Mouse (Mus musculus) thymus, postnatal 0 days (tissue): ENCODE results near the gene Cmc1. TPM values are rescaled to one million over a fixed set of nuclear protein-coding genes. Genes with fewer than 3 reads are reported as not detected.
"Not testable (repeated sequence)": the region's sequence is repeated elsewhere in the genome, so short reads cannot be mapped to it uniquely, and the experiment has no call there.

Experiments used
- DNase-seq: peaks from one replicate; pipeline ENCODE4 v3.0.0-alpha.2; 2015; ENCODE audit warnings: low spot score
- polyA plus RNA-seq: library from polyadenylated mRNA; unstranded; fragments of >200 nt; fragmentation: Nextera tagmentation; extraction: Ambion mirVana; gene quantifications from 2 replicates; pipeline ENCODE4 v1.2.1, GENCODE M21; 2015

Gene Cmc1
- polyA plus RNA-seq, 1 experiment from 2014 or later = 99.1 TPM

DNA sequence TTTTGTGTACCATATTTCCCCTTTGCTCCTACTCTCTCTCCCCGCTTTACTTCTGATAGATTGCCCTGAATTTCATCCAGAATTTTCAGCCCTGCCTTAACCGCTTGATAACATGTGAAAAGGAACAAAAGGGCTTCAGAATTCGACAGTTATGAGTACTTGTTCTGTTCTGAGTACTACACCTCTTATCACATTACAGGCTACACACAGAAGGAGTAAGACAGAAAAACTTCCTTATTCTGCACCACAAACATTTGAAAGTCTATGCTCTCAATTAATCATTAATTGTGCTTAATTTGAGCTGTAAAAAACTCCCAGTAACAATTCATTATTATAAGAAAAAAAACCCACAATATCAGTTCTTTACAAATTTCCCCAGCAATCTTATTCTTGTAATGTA, 9.6 kb downstream of the Cmc1 start:
- not testable (repeated sequence) for DNase-seq

DNA sequence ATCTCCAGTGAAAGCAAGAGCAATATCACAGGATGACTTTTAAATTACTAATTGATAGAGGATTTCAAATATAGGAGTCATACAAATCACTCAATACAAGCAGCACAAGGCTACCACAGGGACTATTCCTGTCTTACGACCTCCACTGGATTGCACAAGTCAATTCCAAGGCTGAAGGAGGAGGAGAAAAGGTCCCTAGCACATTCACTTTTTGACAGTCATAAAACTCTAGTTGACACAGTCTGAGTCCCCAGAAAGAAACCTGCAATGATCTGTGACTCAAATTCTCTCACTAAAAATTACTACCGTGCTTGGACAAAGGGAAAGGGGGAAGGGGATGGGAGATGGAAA, 39.6 kb downstream of the Cmc1 start:
- no peak for DNase-seq

DNA sequence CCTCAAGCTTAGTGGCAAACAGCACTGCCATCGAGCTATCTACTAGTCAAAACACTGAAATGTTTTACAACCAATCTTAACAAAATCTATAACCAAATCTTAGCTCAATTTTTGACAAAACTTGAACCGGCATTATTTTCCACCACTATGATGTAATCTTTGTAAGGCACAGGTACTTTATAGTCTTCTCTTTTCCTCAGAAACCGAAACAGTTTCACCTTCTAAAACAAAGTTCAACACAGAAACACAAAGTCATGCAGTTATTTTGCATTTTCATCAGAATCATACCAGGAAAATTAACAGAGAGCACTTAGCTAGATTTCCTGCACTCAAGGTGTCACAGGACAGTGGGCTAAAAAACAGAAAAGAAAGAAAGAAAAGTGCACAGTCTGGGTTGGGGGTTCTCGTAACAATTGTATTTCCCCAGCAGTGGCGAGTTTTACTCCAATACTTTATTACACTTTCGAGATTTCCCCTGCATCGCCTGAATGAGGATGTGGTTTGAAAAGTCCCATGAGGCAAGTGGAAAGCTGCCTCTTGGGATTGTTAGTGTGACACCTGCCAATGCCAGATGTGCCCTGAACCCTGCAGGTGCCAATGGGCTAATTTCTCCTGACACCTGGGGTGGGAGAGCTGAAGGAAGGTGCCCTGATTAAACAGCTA, 40.1 kb downstream of the Cmc1 start:
- DNase-seq = peak; percentile 19

DNA sequence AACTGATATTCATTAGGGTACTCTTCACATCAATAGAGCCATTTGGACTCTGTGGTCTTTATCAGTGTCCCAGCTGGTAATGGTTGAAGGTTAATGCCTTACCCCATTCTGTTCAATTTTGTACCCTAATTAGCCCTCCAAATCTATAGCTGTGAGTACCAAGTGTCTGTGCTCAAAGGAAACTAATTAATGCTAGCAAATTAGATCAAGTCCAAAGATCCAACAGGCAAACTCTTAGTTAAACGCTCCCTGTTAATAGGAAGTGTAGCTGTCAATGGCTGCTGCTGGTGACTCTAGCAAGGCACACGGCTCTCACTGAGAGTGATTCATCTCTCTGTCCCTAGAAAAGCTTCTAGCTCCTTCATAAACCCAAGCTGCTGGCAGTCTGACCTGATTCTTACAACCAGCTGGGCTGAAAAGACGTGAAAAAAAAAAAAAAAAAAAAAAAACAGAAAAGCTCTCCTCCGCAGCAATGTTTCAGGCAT, 41.4 kb downstream of the Cmc1 start:
- DNase-seq = no peak

DNA sequence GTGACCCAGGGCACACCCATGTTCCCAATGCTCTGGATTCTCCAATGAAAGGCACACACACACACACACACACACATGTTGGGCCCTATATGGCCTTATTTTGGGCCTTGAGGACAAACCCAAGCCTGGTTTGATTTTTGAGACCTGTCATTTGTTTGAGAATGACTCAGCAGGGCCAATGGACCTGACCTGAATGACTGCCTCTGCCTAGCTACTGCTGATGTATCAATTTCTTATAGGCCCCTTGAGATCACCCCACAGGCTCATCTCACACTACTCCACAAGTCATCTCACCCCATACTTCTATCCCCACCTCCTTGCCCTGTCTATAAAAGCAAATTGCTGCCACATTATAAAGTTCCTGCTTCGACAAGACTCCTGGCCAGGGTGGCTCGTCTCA, 48.2 kb downstream of the Cmc1 start:
- DNase-seq = no peak

DNA sequence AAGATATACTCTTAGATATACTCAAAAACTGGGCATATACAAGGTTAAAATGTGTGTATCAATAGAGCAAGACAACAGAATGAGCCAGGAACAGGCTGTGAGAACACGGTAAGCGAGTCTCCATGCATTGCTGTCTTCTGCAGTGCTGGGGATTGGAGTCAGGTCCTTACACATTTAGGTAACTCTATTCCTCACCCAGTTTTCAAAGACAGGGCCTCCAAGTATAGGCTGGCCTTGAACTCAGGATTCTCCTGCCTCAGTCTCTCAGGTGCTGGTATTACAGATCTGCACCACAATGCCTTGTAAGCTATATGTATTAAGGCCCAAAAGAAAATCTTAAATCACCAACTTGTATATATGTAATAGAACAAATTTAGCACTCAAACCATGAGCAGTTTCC, 49.5 kb downstream of the Cmc1 start:
- DNase-seq = no peak

DNA sequence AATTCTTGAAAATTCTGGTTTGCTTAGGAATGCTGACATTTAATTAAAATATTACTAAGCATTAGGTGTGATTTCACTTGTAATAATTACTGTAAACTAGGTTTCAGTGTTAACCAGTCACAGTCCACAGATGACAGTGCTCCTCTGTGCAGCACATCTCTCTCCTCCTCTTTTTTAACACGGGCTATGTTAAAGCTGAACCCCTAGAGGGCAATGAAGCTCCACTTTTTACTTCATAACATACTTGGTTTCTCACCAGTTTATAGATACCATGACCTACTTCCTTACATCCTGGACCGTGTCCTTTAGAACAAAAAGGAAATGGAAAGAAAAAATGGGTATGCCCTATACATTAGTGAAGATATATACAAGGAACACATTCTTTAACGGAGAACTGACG, 50.6 kb downstream of the Cmc1 start:
- peak; percentile 51 for DNase-seq

DNA sequence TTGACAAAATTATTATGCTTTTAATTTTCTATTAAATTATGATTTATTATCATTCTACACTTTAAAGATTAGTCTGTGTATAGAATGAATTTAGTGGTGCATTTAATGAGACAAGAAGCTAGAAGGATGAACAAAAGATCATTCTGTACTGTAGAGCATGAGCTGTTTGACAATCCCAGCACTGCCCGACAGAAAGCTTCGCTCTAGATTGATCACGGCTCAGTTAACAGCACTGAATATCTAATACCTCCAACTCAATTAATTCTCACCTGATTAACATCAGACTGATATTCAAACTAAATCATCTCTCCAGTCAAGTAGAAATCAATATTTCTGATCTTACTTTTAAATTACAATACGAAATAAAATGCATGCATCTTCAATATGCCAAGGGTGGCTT, 66.1 kb downstream of the Cmc1 start:
- DNase-seq = no peak

DNA sequence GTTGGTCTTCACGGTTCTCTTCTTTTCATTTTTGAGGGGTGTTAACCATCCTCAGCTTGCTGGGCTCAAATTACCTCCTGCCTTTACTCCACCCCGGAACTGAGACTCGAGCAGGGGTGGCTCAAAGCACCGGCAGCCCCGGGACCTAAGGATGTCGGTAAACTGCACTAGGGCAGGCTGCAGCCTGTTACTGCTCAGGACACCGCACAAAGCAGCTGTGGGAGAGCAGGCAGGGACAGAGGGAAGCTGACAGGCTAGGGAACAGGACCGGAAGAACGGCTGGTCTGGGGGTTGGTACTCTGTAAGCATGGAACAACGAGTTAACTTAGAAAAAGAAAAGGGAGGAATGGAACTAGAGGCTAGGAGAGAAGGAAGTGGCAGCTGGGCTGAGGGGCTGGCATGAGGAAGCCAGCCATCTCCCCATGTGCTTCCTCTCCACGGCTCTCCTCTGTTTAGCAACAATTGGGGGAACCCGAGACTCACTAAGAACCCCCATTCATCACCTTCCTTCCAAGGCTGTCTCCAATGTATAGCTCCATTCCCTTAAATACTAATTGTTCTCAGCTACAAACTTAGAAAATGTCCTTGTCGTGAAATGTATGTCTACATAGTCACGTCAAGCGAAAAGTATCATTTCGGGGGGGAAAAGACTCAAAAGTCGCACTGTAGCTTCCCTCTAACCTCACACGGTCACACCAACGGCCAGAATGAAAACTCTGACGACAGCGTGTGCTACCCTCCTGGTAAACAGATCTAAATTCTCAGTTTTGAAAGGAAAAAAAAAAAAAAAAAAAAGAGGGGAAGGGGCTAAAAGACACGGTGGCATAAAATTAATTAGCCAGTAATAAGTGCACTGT, 67.2 kb downstream of the Cmc1 start:
- DNase-seq = peak; percentile 48

DNA sequence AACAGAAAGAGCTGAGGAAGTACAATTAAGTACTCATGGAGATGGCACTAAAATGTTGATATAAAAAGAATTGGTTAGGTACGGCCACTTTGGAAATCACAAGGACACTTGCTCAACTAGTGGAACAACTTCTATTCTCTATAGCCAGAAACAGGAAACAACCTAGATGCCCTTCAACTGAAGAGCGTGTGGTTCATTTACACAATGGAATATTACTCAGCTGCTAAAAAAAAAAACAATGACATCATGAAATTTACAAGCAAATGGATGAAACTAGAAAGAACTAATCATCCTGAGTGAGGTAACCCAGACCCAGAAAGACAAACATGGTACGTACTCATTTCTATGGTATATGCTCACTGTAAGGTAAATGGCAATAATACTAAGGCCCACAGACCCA, 76.6 kb downstream of the Cmc1 start:
- DNase-seq = no peak

DNA sequence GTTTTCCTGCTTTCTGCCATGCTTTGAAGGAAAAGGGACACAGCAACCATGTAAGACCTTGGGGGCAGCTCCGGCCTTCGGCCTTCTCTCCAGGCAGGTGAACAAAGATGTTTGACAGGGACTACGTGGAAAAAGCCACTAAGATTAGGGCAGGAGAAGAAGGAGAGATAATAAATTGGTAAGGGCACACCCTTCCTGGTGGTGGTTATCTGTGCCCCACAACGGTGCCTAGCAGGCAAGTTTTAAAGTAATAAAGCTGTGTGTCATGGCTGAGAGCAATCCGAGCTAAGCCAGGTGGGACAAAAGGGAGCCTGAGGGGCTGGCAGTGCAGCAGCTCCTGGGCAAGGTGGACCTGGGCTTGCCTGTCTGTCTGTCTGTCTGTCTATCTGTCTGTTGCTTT, 77.9 kb downstream of the Cmc1 start:
- DNase-seq = no peak

DNA sequence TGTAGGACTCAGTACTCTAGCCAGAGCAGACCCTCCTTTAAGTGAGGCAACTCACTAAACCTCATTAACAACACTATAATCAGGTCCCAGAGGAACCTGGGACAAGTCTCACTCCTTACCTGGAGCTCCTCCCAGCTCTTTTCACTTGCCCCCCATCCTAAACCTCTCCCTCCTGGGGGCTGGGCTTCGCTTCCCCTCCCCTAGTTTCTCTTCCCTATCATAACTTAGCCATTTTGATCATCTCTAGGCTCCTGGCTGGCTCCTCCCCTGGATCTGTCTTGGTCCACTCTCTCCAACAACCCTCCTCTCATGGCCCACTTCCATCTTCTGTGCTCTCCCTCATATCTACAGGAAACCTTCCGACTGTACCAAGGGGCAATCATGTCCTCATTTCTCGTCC, 78.6 kb downstream of the Cmc1 start:
- no peak for DNase-seq

DNA sequence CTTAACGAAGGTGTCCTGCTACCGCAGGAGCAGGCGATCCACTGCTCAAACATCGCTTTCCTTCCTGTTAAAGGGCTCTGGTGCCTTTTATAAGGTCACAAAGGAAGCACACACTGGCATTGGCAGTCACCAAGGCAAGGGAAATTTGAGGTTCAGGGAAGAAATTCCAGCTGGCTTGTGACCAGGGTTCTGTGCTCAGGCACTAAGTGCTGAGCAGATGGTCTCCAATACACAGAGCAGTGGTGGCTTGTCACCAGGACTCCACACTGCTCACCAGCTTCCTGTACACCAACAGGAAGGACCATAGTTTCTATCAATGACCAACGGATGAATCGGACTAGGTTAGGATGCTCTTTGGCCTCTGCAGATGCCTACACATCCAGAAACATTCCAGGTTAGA, 79.5 kb downstream of the Cmc1 start:
- no peak for DNase-seq

DNA sequence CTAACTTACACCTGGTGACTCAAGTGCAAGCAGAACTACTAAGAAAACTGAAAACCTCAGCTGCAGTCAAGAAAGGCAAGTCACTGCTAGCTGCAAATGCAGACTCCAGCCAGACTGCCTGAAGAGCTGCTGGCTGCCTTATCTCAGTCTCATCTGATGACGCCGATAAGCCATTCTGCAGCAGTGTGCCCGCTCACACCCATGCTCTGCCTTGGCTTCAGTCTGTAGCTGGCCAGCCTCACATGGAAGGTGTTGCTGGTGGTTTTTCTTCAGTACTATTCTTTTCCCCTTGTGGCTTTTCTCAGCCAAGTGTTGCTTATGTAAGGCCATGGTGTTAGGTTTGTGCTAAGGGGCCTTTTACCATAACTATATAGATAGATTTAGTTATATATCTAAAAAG, 90.9 kb downstream of the Cmc1 start:
- no peak for DNase-seq

DNA sequence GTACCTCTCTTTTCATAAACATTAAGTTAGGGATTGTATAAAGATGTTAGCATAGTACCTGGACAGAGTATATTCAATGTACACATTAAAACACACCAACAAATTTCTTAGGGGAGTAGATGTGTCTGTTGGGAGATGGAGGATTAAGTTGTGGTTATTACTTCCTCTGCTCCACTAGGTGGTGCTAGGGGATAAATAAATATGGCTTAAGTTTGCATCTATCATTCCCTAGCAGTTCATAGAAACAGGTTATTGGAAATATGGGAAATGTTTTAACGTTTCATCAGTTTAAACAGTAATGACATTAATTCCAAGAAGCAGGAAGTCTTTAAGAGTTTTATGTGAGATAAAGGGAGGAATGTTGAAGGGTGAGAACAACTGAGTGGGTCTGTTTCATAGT, 96.7 kb downstream of the Cmc1 start:
- peak; percentile 35 for DNase-seq

DNA sequence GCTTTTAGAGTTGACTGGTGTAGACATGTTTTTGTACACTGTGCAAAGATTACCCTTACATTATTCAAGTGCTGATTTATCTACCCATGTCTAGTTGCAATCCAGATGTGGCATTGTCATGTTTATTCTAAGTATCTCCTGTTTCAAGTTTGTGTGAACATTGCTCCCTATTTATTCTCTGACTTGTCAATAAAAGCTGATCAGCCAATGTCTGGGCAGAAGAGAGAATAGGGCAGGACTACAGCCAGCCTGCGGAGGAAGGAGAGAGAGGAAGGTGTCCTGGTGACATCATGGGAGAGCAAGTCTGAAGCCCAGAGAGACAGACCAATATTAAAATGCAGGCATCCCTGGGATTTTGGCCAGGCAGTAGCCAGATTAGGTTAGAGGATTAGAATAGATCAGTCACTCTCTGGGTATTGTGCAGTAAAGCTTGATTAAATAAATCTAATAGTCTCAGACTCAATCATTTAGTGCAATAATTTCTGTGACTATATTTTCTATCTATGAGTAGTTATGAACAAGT, 104.9 kb downstream of the Cmc1 start:
- no peak for DNase-seq

DNA sequence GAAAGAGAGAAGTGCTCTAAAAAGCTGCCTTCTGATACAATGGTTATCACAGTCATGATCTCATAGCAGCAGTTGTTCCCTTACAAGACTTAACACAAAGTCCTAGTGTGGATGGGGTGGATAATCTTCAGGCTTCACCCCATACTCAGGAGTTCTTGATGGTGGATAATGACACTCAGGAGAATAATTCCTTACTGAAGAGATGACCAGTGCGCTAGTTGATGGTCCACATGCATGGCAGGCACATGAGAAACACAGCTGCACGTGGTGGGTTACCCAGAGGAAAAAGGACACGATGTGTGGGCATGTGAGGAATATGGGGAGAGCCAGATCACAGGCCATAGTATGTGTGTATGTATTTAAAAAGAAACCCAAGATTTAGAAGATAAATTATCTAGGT, 106.4 kb downstream of the Cmc1 start:
- DNase-seq = no peak

DNA sequence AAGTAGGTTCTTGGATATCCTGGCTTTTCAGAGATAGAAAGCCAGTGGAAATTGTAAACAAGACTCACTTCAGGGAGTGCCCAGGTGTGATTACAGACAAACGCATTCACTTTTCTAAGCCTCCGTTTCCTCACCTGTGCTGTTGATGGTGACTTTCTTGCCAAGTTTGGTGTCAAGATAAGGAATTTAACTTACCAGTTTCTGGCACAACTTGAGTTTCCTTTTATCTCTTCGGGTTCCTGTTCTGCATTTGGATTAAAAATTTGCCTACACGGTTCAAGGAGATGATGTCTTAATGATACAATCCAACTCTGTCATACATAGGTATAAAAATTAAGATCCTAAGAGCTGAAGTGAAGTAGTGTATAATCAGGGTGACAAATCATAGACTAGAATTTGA, 107.2 kb downstream of the Cmc1 start:
- no peak for DNase-seq

DNA sequence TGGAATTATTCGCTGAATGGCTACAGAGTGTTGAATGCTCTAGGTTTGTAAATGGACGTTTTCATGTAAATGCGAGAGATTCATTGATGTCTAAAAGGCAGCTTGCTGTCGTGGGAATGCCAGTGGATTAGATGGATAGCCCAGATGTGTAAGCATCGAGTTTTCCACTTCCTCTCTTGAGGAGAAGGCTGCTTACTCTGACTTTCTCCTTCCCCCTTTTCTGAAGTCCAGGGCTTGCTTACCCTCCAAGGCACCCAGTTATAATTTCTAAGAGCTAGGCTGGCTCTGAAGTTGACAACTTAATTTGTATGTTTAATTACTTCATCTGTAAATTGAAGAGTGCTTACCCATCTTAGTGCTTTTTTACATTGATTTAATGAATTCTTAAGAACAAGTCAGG, 108.3 kb downstream of the Cmc1 start:
- no peak for DNase-seq

DNA sequence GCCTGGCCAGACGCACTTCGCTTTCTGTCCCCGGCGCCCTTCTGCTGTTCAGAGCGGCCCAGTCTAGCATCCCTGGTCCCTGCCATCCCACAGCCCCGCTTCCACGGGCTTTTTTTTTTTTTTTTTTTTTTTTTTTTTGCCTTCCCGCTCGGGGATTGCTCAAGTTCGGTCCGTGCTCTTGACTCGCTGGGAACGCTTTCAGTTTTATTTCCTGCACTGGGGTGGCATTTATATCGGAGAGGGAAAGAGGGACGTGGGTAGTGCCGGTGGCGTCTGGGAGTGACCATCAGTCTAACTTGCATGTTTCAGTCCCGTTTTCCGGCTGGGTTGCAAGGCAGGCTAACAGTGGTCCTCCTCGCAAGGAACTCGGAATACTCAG, 109.0 kb downstream of the Cmc1 start:
- no peak for DNase-seq

DNA sequence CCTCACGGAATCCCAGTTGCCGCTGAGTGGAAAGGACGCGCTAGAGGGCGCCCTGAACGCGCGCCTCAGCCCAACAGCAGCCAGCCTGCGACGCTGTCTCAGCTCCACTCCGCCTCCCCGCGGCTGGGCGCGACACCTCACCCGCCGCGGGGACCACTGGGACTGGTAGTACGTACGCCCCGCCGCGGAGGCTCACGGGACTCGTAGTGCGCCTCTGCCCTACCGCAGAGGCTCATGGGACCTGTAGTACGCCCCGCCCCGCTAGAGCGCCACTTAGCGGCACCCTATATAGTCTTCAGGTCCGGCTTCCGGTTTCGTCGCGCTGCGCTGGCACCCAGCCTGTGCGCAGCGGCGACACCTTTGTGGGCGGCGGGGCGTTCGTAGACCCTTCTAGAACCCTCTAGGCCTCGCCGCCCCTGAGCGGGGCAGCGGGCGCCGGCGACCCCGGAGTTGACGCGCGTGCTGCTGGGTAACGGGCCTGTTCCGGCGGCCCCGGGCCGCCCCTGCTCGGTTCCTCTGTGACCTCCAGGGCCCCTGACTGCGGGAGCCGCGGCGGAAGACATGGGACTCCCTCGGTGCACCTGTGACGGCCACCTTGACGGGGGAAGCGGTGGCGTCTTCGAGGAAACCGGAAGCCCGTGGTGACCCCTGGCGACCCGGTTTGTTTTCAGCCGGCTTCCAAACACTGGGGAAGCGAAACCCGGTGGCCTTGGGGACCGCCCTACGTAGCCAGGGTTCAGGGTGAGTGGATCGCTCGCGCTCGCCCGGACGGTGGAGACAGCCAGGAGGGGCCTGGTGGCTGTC, 109.6 kb downstream of the Cmc1 start, which contains the start of gene Azi2:
Azi2 (plus strand) TSS at position 282 of the 804 bp plus-strand sequence.
- peak; percentile 100 for DNase-seq

DNA sequence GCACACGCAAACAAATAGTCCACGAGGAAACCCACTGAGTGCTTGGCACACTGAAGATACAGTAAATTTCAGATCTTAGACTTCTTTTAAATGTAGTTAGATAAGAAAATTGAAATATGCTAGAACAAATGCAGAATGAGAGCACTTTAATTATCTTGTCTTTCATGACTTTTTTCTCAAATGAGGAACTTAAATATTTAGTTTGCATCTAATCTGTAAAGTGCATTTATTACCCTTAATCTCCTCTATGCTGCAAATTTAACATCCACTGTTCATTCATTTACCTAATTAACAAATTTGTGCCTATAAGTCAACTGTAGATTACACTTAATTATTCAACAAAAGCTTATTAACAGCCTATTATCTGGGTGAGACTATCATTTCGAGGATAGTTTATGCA, 115.0 kb downstream of the Cmc1 start:
- no peak for DNase-seq
